Mouse (Mus musculus) spleen, adult 2 months (tissue): ENCODE results near the gene Foxp2.

Experiments used
- CTCF ChIP-seq: fragments of 200-500 bp; IDR thresholded peaks from 2 replicates; pipeline ENCODE4 v1.5.1; 2011; ENCODE audit warnings: mild to moderate bottlenecking, inconsistent platforms; ENCODE audit not compliant: insufficient read depth, insufficient read length, insufficient replicate concordance; ENCODE audit errors: extremely low read depth
- POLR2A ChIP-seq: fragments of 200-500 bp; IDR thresholded peaks from 2 replicates; pipeline ENCODE4 v1.6.1; 2011; ENCODE audit warnings: low read depth, low read length, inconsistent platforms

DNA sequence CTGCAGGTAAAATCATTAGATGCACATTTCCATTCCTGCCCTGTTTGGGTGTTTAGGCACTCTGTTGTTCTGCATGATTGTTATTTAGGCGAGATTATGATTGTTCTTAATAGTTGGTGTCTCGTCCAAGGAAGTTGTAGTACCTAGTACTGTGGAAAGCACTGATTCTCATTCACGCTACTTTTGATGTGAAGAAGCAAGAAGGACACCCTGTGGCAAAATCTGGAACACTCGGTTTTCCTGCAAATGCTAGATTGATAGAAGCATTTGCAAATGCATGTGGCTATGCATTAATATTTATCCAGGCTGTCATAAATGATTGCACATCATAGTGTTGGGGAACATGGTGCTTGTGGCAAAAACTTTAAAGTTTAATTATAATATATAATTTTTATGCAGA lies 514.0 kb downstream of the Foxp2 start:
- TF ChIP-seq CTCF (no peak), POLR2A (no peak)
